Mouse (Mus musculus) hindbrain, embryonic 10.5 days (tissue): ENCODE results near the gene Barx2. TPM values are rescaled to one million over a fixed set of nuclear protein-coding genes. Genes with fewer than 3 reads are reported as not detected.

Experiments used
- DNase-seq: peaks from one replicate; pipeline ENCODE4 v3.0.0-alpha.2; 2017; ENCODE audit warnings: low spot score
- H3K27ac ChIP-seq: fragments of 300-500 bp; sonication (generic); 2 replicates; pipeline ENCODE4 v1.5.1; 2016; ENCODE audit warnings: mild to moderate bottlenecking, moderate library complexity
- H3K27me3 ChIP-seq: fragments of 300-500 bp; sonication (generic); 2 replicates; pipeline ENCODE4 v1.6.1; 2016; ENCODE audit warnings: mild to moderate bottlenecking; ENCODE audit not compliant: poor library complexity, insufficient read depth, severe bottlenecking
- H3K36me3 ChIP-seq: fragments of 300-500 bp; sonication (generic); 2 replicates; pipeline ENCODE4 v1.6.1; 2016; ENCODE audit warnings: mild to moderate bottlenecking, moderate library complexity
- H3K4me1 ChIP-seq: fragments of 300-500 bp; sonication (generic); replicated peaks from 2 replicates; pipeline ENCODE4 v1.6.1; 2016; ENCODE audit warnings: mild to moderate bottlenecking
- H3K4me3 ChIP-seq: fragments of 300-500 bp; sonication (generic); 2 replicates; pipeline ENCODE4 v1.5.1; 2016; ENCODE audit warnings: mild to moderate bottlenecking, moderate library complexity
- H3K9me3 ChIP-seq: fragments of 300-500 bp; sonication (generic); 2 replicates; pipeline ENCODE4 v1.6.1; 2016; ENCODE audit warnings: mild to moderate bottlenecking, moderate library complexity
- WGBS: fragments of 180-500 bp; shearing (Covaris S2); methylation state at CpG from one replicate; pipeline ENCODE4 v1.1.7; 2016; 5-methylcytosine and 5-hydroxymethylcytosine counted together
- polyA plus RNA-seq: library from polyadenylated mRNA; unstranded; fragments of >200 nt; fragmentation: Nextera tagmentation; extraction: Ambion mirVana; gene quantifications from 2 replicates; pipeline ENCODE4 v1.2.1, GENCODE M21; 2016

The Barx2 gene
- polyA plus RNA-seq, 1 experiment from 2014 or later: 0.12 TPM

DNA sequence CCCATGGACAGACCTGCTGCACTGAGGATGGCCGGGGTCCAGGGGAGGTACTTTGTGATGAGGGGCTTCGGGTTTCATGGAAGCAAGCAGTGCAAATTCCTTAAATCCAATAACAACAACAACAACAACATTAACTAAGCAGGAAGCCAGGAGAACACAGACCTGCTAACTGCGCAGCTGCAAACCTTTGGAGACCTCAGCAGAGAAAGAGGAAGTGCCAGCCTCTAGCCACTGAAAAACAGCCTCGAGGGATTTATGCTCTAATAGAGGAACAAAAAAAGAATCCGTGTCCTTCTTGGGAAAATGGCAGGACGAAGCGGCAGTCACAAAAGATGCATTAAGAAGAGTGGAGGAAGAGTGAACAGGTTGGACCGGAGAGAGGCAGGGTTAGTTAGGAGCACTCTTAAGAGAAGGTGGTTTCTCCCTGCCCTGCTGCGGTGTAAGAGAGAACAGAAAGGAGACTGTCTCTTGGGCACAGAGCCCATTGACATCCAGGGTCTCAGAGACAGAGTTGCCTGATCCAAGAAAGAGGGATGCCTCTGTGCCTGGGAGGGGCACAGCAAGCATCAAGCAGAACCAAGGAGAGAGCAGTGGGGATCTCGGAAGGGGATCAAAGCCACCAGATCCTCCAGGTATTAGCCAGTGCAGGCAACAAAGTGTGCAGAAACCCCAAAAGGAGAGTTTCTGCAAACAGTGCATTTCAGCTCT is 72.0 kb downstream of the Barx2 start:
- Histone ChIP-seq H3K27me3 (no peaks in the 10 kb centered on the region), H3K36me3 (no peaks in the 10 kb centered on the region), H3K27ac (no peak overlapping the region), H3K9me3 (no peaks in the 10 kb centered on the region), H3K4me3 (no peak overlapping the region), H3K4me1 (peaks cover 25% of the 10 kb centered on the region)
- 70% methylated on average over 10 of the region's 10 CpGs for WGBS
- no peak for DNase-seq

GRCm38 (mm10) chr9:31840571-31840970 is 72.7 kb downstream of the Barx2 start:
- Histone ChIP-seq H3K27me3 (no peaks in the 10 kb centered on the region), H3K4me3 (no peak overlapping the region), H3K36me3 (no peaks in the 10 kb centered on the region), H3K27ac (no peak overlapping the region), H3K9me3 (no peaks in the 10 kb centered on the region), H3K4me1 (peaks cover 25% of the 10 kb centered on the region)
- DNase-seq: no peak
- WGBS: 85% methylated on average over 4 of the region's 4 CpGs

- H3K36me3 ChIP-seq: no peaks in the 10 kb centered on the region
- no peak for DNase-seq
- no peaks in the 10 kb centered on the region for H3K27me3 ChIP-seq
- no peak overlapping the region for H3K27ac ChIP-seq
- WGBS: 82% methylated on average over 3 of the region's 3 CpGs
- peaks cover 25% of the 10 kb centered on the region for H3K4me1 ChIP-seq
- H3K4me3 ChIP-seq: no peak overlapping the region
- H3K9me3 ChIP-seq: no peaks in the 10 kb centered on the region
These were observed 73.2 kb downstream of the Barx2 start for GRCm38 (mm10) chr9:31840037-31840436.

GRCm38 (mm10) chr9:31839106-31840027 is 73.9 kb downstream of the Barx2 start:
- Histone ChIP-seq H3K36me3 (no peaks in the 10 kb centered on the region), H3K27me3 (no peaks in the 10 kb centered on the region), H3K27ac (no peak overlapping the region), H3K9me3 (no peaks in the 10 kb centered on the region), H3K4me3 (no peak overlapping the region), H3K4me1 (peaks cover 25% of the 10 kb centered on the region)
- WGBS: 53% methylated on average over 15 of the region's 15 CpGs
- DNase-seq: no peak

- Histone ChIP-seq H3K27me3 (no peaks in the 10 kb centered on the region), H3K4me1 (peaks cover 25% of the 10 kb centered on the region), H3K36me3 (no peaks in the 10 kb centered on the region), H3K9me3 (no peaks in the 10 kb centered on the region), H3K27ac (no peak overlapping the region), H3K4me3 (no peak overlapping the region)
- DNase-seq: no peak
- 53% methylated on average over 6 of the region's 6 CpGs for WGBS
These were observed 75.2 kb downstream of the Barx2 start for GRCm38 (mm10) chr9:31838047-31838446.

- Histone ChIP-seq H3K36me3 (no peaks in the 10 kb centered on the region), H3K9me3 (no peaks in the 10 kb centered on the region), H3K4me1 (no peaks in the 10 kb centered on the region), H3K27me3 (no peaks in the 10 kb centered on the region), H3K4me3 (no peak overlapping the region), H3K27ac (no peak overlapping the region)
- no peak for DNase-seq
- WGBS: 72% methylated on average over 2 of the region's 2 CpGs
These were observed 104.5 kb downstream of the Barx2 start for GRCm38 (mm10) chr9:31808753-31809152.

GRCm38 (mm10) chr9:31802641-31803040 is 110.6 kb downstream of the Barx2 start:
- 93% methylated on average over 1 of the region's 1 CpGs for WGBS
- H3K4me3 ChIP-seq: no peak overlapping the region
- H3K9me3 ChIP-seq: no peaks in the 10 kb centered on the region
- H3K27ac ChIP-seq: no peak overlapping the region
- H3K36me3 ChIP-seq: no peaks in the 10 kb centered on the region
- H3K4me1 ChIP-seq: no peaks in the 10 kb centered on the region
- no peak for DNase-seq
- H3K27me3 ChIP-seq: no peaks in the 10 kb centered on the region

Other genes starting within 250 kb of the Barx2 start
- 4.6 TPM in 2 replicates for gene Arhgap32, start 202.7 kb upstream of the Barx2 start, polyA plus RNA-seq